Mouse (Mus musculus): ENCODE measurements at regions not wholly inside any gene's neighbourhood (a gene's known extent, or its start where the extent isn't known, plus 50 kb on each side); places are given as distances from the start of the nearest gene placed in this dataset.

DNA sequence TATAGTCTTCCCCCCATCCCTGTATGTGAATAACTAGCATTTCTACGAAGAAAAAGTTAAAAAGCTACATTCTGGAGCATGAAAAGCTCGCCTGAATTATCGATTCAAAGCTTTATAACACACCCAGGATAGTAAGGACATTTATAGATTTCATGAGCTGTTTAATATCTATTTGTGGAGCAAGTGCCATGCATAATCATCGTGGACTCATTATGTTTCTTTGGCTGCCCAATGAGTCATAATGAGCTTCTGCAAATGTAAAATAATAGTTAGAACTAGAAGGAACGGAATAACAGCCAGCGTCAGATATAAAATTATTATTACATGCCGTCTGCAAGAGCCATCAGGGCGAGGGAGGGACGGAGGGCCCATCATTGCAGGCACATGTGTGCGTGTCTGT is 292.4 kb downstream of the Cd83 start:
- DNase-seq (ENCODE audit: low spot score), result no peak

DNA sequence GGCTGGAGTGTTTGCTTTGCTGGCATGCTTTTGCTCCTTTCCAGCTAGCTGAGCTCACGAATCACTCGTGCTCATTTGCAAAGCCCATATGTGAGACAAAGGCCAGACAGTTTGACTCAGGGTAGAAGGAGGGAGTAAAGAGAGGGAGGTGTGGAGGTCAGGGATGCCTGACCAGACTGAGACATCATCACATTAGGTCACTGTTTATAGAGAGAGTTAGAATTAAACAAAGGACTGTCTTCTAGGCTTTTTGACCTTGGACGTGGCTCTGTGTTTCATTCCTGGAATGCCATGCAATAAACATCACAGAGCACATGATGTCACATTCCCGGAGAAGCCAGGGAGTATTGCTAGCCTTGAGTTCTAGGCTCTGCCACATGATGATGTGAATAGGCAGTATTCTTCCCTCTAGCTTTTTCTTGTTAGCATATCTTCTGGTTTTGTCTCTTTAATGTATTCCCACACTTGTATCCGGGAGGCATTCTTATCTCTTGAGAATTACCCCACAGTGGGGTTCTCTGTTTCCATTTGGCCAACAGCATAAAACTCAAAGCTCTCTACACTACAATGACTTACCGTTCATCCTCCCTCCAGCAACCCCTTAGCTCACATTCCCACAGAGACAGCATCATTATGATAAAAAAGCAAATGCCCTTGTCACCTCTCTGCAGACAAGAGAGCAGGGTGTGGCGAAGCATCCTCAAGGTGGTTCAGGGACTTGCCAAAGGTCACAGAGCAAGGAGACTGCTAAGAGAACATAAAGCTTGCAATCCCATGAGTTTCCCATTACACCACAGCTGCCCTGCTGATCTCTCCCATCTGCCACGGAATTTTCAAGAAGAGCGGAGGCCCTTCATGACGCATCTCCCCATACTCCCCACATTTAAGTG is 301.3 kb downstream of the Cd83 start:
- DNase-seq (ENCODE audit: low spot score), result no peak

GRCm38 (mm10) chr13:44086801-44087200 is 302.2 kb downstream of the Cd83 start:
- DNase-seq (ENCODE audit: low spot score), result peak; percentile 75

GRCm38 (mm10) chr13:44097141-44097540 is 312.6 kb downstream of the Cd83 start:
- DNase-seq (ENCODE audit: low spot score), result no peak

GRCm38 (mm10) chr13:44099511-44099910 is 314.9 kb downstream of the Cd83 start:
- no peak for DNase-seq (ENCODE audit: low spot score)

DNA sequence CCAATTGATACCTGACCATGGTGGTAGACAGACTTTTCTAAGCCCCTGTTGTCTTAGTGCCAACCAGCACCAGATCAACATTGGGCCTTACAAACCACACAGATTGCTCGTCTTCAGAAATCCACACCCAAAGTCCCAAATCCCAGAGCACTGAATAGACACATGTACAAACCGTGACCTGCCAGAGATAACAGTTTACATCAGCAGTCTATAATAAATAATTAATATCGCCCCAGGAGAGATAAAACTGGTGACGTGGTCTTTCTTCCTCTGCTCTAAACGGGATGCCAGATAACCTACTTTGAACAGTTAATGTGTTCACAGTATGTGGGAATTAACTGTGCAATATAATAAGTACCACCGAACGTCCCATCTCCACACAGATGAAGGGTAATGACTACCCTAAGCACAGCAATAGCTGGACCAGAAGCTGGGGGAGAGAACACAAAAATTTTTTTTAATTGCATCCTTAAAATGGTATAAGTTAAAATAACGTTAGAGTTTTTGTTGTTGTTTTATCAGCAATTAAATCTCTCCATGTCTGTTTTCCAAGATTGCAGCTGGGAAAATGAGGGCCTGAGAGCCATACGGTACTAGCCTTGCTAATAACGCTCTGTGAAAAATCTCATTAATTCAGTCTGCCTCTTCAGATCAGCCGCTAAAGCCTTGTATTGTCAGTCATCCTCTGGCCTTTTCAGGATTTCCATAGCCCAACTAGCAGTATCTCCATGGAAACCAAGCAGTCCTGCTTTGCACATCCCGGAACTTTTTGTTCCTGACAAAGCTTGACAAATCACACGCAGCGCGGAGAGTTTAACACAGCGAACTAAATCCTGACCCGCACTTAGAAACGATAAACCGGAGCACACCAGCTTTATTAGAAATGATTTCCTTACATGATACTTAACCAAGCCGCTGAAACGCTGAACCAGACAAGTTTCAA is 315.8 kb downstream of the Cd83 start:
- peak; percentile 16 for DNase-seq (ENCODE audit: low spot score)

- DNase-seq (ENCODE audit: low spot score), result no peak
These were observed 316.6 kb downstream of the Cd83 start for GRCm38 (mm10) chr13:44101161-44101560.

- DNase-seq (ENCODE audit: low spot score), result no peak
These were observed 317.2 kb downstream of the Cd83 start for GRCm38 (mm10) chr13:44101806-44102205.

DNA sequence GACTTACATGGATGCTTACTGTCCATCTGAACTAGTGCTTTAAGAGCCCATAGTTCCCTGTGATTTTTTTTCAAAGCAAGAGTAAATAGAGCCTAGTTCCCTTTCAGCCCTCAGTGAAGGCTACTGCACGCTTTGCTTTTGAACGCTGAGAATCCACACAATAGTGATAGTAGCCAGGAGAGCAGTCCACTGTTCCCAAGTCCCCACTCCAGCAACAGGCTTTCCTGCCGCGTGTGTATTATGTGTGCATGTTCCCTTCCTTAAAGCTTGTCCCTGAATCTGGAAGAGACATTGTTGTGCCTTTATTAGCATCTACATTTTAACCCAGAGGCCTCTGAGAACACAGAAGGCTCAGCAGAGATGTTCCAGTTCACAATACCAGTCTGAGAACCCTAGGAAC is 317.7 kb downstream of the Cd83 start:
- no peak for DNase-seq (ENCODE audit: low spot score)

DNA sequence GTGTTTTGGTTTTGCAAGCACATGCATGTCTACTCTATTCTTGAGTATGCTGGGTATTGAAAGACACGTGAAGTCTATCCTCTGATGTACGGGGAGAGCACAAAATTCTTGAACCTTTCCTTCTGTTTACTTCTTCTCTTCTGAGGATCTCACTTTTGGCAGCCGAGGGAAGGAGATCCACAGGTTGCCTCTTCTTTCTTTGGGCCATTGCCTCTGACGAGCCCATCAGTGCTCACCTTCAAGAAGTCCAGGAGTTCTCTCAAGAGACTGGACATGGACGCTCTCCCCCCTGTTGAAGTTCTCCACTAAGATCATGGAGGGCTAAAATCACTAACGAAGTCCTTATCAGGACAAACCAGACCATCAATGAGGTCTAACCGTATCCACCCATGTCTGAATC is 318.8 kb downstream of the Cd83 start:
- DNase-seq (ENCODE audit: low spot score), result no peak

DNA sequence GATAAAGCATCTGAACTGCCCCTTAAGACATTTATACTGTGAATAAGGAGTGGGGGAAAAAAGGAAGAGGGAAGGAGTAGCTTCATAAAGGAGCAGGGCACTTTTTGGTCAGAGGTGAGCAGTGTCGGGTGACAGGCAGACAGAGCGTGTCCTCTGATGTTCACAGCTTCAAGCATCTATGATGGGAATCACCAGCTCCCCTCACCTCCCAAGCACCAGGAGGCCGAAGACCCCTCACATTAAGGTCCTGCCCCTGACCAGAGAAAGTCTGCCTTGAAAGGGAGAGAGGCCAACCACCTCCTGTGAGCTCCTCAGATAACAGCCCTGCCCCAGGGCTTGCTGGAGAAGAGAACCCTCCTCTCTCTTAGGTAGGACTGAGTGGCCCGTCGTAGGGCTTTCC is 320.6 kb downstream of the Cd83 start:
- DNase-seq (ENCODE audit: low spot score), result no peak

DNA sequence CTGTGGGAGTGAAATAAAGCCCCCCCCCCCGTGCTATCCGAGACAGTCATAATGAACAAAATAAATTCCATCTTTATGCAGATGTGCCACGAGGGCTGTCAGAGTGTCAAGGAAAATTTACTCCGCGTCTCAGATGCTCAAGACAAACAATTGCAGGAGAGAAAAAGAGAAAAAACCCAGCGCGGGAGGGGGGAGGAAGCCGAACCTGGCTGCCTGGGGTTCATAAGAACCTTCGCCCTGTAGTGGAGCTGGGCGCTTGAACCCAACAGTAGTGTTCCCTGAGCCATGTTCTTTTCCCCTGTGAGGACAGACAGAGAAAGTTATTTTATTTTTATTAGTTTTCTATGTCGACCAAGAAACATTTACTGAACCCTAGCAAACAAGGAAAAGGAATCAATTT is 324.1 kb downstream of the Cd83 start:
- no peak for DNase-seq (ENCODE audit: low spot score)

- DNase-seq (ENCODE audit: low spot score), result no peak
These were observed 328.5 kb downstream of the Cd83 start for GRCm38 (mm10) chr13:44113043-44113442.

DNA sequence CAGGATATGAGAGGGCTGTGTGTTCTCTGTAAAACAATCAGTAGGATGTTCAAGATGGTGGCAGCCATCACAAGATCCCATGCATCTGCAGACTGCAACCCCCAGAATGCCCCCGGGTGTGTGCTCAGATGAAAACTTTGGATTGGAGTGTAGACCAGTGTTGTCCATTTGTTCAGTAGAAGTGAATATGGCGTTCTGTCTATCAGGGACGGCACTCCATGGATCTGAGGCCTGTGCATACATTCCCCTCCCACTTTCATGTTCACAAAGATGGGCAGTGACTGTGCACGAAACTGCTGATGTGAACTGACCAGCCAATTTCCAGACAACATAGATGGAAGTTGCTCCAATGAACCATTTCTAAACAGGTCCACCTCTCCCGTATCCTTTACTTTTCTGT is 330.3 kb downstream of the Cd83 start:
- DNase-seq (ENCODE audit: low spot score), result no peak

DNA sequence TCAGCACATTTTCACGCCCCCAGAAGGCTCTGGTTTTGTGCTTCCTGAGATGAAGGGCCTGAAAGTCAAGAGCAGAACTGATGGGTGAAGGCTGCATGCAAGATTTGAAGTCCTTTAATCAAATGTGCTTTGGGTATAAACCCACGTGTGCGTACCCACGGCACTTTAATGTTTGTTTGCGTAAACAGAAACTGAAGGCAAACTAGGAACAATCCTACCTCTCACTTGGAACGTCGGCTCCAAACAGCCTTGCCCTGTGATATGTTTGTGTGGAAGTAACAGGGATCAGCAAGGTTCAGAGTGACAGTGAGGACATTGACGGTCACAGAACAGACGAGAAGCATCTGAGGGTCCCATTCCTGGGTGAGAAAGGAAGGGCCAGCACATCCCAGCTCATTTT is 333.3 kb downstream of the Cd83 start:
- no peak for DNase-seq (ENCODE audit: low spot score)

DNA sequence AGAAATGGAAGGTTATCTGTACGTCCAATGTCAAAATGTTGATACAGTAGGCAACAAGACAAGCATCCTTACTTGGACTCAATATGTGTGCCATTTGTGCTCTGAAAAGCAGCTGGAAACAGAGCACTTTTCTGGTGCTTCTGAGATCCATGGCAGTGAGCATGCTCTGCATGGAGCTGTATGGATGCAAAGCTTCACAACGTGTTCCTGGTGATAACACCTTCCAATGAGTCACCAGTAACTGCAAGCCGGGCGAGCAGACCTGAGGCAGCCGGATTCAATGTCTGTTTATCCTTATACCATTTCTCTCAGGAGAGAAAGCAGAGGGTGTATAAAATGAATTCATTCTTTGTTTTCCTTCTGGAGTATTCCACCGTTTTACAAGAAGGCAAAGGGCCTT is 334.3 kb downstream of the Cd83 start:
- no peak for DNase-seq (ENCODE audit: low spot score)

- DNase-seq (ENCODE audit: low spot score), result peak; percentile 63
These were observed 336.7 kb downstream of the Cd83 start for GRCm38 (mm10) chr13:44121241-44121671.

GRCm38 (mm10) chr13:44121932-44122331 is 337.4 kb downstream of the Cd83 start:
- DNase-seq (ENCODE audit: low spot score), result peak; percentile 19

DNA sequence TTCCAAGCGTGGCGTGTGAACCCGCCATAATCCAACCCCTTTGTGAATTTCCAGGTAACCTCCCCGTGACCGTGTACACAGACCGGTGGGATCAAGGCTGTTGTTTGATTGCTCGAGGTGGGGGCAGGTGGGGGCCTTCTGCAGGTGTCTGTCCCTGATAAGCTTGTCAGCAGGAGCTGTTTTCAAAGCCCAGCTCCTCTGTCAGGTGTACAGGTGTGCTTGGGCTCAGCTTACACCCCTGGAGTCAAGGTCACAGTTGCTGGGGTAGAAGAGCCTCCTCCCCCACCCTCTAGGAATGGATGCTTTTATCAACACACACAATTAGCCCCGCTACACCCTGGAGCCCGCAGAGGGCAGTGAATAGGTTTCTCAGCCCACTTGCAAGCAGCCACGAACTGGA is 341.6 kb downstream of the Cd83 start:
- DNase-seq (ENCODE audit: low spot score), result no peak

GRCm38 (mm10) chr13:44128506-44129274 is 344.1 kb downstream of the Cd83 start:
- no peak for DNase-seq (ENCODE audit: low spot score)

- DNase-seq (ENCODE audit: low spot score), result no peak
These were observed 347.3 kb downstream of the Cd83 start for GRCm38 (mm10) chr13:44131916-44132315.

DNA sequence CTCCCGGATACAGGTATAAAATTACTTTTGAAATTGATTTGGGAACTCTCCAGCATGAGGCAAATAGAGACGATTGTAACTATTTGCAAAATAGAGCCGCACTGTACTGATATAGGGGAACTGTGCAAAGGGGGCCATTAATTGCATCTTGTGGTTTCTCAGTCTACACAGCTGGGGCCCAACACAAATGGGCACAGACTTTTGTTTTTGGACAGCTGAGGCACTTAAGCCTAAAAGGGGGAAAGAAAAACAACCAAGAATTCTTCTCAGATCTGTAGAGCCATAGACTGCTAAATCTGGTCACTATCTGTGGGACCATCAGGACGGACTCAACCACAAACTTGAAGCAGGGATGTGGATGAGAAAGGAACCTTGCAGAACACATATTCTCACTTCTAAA is 347.9 kb downstream of the Cd83 start:
- DNase-seq (ENCODE audit: low spot score), result no peak
